Mouse (Mus musculus) c-Kit-positive CD71-positive TER-119-positive erythroid progenitor cells, embryonic 14.5 days (primary cell): ENCODE data around the gene Eif2ak4.
A peak's percentile ranks its signal among the peaks of the same experiment; 100 is the strongest.

Experiments
- DNase-seq: peaks from one replicate; pipeline ENCODE4 v3.0.0-alpha.2; 2013; ENCODE audit warnings: low spot score

Gene Eif2ak4

GRCm38 (mm10) chr2:118464450-118464849 lies 76.0 kb downstream of the Eif2ak4 start:
- DNase-seq = no peak

GRCm38 (mm10) chr2:118465894-118466293 lies 77.5 kb downstream of the Eif2ak4 start:
- no peak for DNase-seq

DNA sequence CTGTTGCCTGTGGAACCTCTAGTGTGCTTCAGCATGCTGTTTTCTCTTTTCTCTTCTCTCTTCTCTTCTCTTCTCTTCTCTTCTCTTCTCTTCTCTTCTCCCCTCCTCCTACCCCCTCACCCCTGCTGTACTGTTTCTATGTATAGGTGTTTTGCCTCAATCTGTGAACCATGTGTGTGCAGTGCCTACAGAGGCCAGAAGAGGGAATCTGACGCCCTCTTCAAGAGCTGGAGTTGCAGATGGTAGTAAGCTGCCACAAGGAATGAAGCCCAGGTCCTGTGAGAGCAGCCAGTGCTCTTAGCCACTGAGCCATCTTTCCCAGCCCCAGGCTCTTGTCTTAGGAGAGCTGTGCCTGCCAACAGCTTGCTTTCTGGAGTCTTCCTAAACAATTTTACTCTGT lies 78.2 kb downstream of the Eif2ak4 start:
- no peak for DNase-seq

- DNase-seq = no peak
Observed at GRCm38 (mm10) chr2:118468354-118468753, 79.9 kb downstream of the Eif2ak4 start.

GRCm38 (mm10) chr2:118478833-118479549 lies 90.6 kb downstream of the Eif2ak4 start:
- no peak for DNase-seq

GRCm38 (mm10) chr2:118479550-118479909 lies 91.1 kb downstream of the Eif2ak4 start, which contains the start of gene Srp14:
Srp14 (minus strand) TSS chr2:118479711.
- peak; percentile 92 for DNase-seq

DNA sequence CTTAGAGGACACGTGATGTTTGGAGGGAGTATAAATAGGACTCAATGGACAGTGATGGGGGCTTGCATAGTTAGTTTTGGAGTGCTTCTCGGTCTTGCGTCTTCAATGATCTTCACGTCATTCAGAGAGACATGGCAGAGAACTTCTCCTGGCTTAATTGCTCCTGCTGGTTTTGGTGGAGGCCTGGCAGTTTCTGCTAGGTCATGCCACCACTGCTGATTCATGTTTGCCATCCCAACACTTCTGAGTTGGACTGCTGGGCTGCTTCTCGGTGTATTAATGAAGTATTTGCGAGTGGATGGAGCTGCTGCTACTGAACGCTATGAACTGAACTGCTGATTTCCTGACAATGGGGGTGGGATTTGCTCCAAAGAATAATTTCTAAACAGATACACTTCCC lies 92.5 kb downstream of the Eif2ak4 start:
- DNase-seq = no peak

- no peak for DNase-seq
Observed at GRCm38 (mm10) chr2:118483032-118483431, 94.6 kb downstream of the Eif2ak4 start.

GRCm38 (mm10) chr2:118484386-118484898 lies 96.0 kb downstream of the Eif2ak4 start:
- DNase-seq = no peak

DNA sequence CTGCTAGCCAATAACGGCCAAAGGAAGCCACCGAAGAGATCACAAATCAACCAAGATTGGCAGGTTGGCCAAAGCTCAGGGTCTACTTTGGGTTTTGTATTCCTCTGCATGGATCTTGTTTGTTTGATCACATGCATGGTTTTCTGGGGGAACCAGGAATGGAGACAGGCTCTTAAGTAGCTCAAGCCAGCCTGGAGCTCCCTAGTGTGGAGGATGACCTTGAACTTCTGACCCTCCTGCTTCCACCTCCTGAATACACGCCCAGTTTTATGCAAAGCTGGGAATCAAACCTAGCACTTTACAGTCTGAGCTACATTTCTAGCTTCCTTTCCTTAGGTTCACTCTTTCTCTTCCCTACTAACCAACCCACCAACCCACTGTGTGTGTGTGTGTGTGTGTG lies 97.0 kb downstream of the Eif2ak4 start:
- DNase-seq = no peak

DNA sequence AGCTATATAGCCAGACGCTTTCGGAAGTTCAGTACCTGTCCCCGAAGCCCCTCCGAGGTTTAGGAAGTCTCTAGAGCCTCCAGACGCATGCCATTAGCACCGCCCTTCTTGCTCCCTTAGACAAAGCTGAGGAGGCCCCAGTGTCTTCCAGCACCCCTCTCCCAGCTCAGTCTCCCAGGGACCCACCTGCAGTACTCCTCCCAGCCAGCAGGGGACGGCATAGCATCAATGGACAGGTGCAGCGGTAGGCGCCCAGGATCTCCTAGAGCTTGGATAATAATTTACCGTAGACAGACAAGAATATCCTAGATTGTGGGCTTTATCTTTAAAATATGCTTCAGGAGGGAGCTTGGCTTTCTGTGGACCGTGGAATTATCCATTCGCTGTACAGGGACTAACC lies 98.5 kb downstream of the Eif2ak4 start:
- DNase-seq = peak; percentile 44

DNA sequence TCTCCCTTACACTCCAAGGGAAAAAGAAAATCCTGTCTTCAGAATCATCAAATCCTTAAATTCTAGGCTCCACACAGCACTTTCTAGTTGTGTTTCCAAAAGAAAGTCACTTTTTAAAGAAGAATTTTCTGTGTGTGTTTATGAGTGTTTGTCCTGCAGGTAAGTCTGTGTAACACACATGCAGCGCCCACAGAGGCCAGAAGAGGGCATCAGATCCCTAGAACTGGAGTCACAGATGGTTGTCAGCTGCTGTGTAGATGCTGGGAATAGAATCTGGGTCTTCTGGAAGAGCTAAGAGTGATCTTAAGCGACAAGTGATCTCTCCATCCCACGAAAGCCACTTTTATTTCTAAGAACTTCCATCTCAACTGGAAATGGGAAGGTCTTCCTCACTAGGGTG lies 99.4 kb downstream of the Eif2ak4 start:
- peak; percentile 18 for DNase-seq

DNA sequence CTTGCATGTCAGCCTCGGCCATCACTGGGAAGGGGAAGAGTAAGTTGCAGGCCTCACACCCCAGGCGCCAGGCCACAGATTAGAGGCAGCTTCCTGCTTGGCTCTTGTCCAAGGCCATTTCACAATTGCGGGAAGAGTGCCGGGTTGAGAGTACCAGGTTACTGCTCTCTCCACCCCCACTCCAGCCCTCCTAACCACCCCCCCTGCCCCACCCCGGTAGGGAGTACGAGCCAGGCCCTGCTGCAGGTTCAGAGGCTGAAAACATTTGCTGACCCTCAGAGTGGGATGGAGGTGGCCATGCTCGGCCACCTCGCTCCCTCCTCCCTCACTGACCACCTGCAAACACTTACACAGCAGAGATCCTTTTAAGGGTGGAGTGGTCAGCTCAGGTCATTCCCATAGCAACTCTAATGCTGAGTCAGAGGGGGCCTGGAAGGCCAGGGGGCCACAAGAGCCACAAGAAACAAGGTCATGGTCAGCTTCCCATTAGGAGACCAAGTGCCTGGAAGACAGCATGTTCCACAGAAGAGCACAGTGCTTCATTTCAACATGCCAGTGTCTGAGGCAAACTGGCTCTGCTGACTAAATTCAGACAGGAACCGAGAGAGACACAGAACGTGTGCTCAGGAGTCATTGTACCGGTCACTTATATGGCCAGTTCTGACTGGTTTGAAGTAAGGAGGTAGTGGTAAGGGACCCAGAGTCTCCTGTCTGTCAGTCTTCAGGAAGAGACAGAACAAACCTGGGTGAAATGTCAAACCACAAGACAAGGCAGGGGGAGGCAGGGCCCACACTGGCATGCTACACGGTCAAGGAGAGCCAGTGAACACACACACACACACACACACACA lies 102.0 kb downstream of the Eif2ak4 start:
- DNase-seq = no peak

DNA sequence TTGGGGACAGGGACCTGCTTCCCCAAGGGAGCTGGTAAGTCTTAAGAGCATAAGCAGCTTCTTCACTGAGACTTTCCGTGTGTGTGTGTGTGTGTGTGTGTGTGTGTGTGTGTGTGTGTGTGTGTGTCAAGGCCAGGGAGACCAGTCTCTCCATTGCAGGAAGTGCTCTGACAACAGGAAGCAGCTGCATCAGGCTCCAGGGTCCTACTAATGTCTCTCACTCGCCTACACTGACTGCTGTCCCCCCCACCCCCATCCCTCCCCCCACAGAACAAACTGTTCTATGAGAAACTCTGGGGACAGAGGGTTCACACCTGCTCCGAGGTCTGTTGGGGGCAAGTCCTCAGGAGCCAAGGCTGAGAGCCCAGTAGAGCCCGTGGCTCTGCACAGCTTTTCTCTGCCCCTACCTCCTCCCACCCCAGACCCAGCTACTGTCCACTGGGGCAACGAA lies 102.9 kb downstream of the Eif2ak4 start:
- DNase-seq = no peak

GRCm38 (mm10) chr2:118491741-118492395 lies 103.5 kb downstream of the Eif2ak4 start:
- DNase-seq = no peak

- DNase-seq = no peak
Observed at GRCm38 (mm10) chr2:118495024-118495423, 106.6 kb downstream of the Eif2ak4 start.

DNA sequence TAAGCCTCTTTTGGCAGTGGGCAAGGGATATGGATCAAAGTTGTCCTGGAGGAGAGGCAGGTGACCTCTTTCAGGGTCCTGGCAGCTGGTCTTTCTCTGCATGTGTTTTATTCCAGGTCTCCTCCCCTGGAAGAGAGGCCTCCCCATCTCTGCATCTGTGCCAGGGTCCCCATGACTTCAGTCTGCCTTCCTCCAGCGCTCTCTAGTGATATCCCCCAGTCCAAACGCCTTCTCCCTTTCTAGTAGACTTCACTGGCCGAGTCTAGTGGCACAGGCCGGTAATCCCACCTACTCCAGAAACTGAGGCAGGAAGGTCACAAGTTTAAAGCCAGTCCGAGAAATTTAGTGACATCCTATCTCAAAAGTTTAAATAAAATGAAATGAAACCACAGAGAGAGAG lies 109.5 kb downstream of the Eif2ak4 start:
- DNase-seq = no peak

DNA sequence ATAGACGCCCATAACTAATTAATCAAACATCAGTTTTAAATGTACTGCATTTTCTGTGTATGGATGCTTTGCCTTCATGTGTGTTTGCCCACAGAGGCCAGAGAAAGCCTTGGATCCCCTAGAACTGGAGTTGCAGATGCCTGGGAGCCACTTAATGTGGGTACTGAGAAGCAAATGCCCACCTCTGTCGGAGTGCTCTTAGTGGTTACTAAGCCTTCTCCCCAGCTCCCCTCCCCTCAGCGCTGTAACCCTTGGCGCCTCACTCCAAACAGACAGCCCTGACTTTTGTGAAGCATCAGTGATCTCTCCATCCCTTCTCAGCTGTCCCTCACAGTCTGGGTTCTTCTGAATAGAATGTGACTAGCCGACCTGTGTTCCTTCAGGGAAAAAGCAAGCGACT lies 110.1 kb downstream of the Eif2ak4 start:
- no peak for DNase-seq

DNA sequence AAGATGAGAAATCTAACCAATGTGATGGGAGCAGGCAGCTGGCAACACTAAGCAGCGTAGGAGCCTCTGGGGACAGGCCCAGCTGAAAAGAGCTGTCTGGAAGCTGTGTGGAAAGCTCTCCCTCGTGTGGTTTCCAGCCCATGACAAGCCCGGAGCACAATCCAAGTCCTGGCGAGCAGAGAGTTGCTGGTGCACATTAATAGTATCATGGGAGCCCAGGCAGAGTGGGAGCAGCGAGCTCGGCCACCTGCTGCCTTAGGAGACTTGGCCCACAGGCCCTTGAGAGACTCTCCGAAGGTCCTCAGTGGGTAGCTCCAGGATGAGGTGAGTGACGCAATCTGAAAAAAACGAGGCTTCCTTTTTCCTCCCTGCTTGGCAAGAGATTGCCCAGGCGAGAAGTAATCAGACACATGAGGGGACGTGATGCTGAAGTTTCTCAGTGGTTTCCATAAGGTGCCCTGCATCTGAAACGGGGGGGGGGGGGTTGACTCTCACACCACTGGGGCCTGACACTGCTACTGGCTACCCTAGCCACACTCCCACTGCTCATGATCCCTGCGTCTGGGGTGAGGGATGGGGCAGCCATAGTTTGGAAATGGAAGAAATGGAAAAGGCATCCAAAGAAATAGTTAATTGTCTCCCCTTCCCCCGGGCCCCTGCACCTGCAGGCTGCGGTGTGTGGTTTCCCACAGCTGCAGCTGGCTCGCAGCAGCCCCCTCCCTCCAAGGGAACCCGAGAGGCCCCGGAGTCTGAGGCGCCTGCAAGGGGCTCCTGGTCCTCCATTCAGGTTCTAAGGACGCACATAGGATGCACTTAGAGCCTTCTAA lies 110.9 kb downstream of the Eif2ak4 start:
- no peak for DNase-seq

GRCm38 (mm10) chr2:118500191-118500590 lies 111.8 kb downstream of the Eif2ak4 start:
- no peak for DNase-seq

DNA sequence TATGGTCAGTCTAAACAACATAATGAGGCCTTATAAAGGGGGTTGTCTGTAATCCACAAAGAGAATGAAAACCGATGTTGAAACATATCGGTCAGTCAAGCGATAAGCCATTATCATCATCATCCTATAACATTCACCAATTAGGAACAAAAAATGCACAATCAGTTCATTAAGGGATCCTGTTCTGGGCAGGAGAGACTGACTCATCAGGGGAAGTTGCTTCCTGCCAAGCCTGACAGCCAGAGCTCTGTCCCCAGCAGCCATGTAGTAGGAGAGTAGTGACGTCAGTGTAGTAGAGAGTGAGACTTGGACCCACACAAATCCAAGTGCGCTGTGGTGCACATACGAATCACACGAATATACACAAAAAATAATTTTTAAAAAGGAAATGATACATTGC lies 118.7 kb downstream of the Eif2ak4 start:
- no peak for DNase-seq
